Mouse (Mus musculus): Measurements from ENCODE around the gene Tprg. TPM values are rescaled to one million over a fixed set of nuclear protein-coding genes. Genes with fewer than 3 reads are reported as not detected.

The Tprg gene
- not detected for polyA plus RNA-seq (2014; fragmentation: Illumina TruSeq; extraction: RNeasy Lipid Tissue Mini Kit (QIAGEN cat#74804); ENCODE audit: low read depth, low replicate concordance)

DNA sequence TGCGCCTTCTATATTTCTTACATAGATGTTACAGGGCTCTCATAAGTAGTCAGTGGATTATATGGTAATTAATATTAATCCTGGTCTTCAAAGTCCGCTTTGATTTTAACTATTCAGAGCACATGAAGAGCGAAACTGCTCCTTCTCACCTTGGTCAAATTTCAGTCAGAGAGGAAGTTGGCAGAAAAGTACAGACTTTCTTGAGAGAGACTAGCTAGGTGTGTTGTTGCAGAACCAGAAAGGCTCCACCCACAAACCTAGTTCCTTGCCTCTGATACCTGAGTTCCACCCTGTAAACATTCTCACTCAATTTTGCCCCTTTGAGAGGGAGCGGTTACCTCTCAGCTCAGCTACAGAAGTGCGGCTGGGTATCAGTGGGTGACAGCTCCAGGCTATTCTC lies at the start of gene Tprg:
Gene Tprg (plus strand): TSS at position 301 of the 400 bp plus-strand sequence.

